Mouse (Mus musculus) heart, embryonic 15.5 days (tissue): Measurements from ENCODE around the gene Zbtb2. TPM values are rescaled to one million over a fixed set of nuclear protein-coding genes. Genes with fewer than 3 reads are reported as not detected.

ENCODE experiments used
- ATAC-seq: fragments of 200-750 bp; cut with Nextera tagmentation; replicated peaks from 2 replicates; pipeline ENCODE4 v1.8.0; 2017; ENCODE audit warnings: low read depth, moderate TSS enrichment; ENCODE audit not compliant: insufficient number of reproducible peaks, insufficient read depth, low FRiP score
- H3K27ac ChIP-seq: fragments of 300-500 bp; sonication (generic); 2 replicates; pipeline ENCODE4 v1.5.1; 2015; ENCODE audit warnings: mild to moderate bottlenecking, inconsistent platforms
- H3K27me3 ChIP-seq: fragments of 300-500 bp; sonication (generic); 2 replicates; pipeline ENCODE4 v1.6.1; 2015; ENCODE audit warnings: inconsistent platforms
- H3K36me3 ChIP-seq: fragments of 300-500 bp; sonication (generic); 2 replicates; pipeline ENCODE4 v1.6.1; 2015; ENCODE audit warnings: mild to moderate bottlenecking, inconsistent platforms
- H3K4me1 ChIP-seq: fragments of 300-500 bp; sonication (generic); replicated peaks from 2 replicates; pipeline ENCODE4 v1.6.1; 2015; ENCODE audit warnings: inconsistent platforms
- H3K4me2 ChIP-seq: fragments of 300-500 bp; sonication (generic); 2 replicates; pipeline ENCODE4 v1.6.1; 2015; ENCODE audit warnings: inconsistent platforms, mild to moderate bottlenecking, moderate library complexity
- H3K4me3 ChIP-seq: fragments of 300-500 bp; sonication (generic); 2 replicates; pipeline ENCODE4 v1.5.1; 2015; ENCODE audit warnings: mild to moderate bottlenecking, inconsistent platforms
- H3K9ac ChIP-seq: fragments of 300-500 bp; sonication (generic); 2 replicates; pipeline ENCODE4 v1.6.1; 2015; ENCODE audit warnings: mild to moderate bottlenecking, inconsistent platforms
- H3K9me3 ChIP-seq: fragments of 300-500 bp; sonication (generic); replicated peaks from 2 replicates; pipeline ENCODE4 v1.6.1; 2016; ENCODE audit warnings: inconsistent platforms
- WGBS: fragments of 180-500 bp; shearing (Covaris S2); methylation state at CpG from one replicate; pipeline ENCODE4 v1.1.7; 2015; ENCODE audit warnings: mixed read lengths; 5-methylcytosine and 5-hydroxymethylcytosine counted together
- polyA plus RNA-seq: library from polyadenylated mRNA; unstranded; fragments of >200 nt; fragmentation: Nextera tagmentation; extraction: Ambion mirVana; gene quantifications from 2 replicates; pipeline ENCODE4 v1.2.1, GENCODE M21; 2015

The Zbtb2 gene
- polyA plus RNA-seq, 1 experiment from 2014 or later, result 7.8 TPM

- H3K4me1 ChIP-seq, result peaks cover 11% of the 10 kb centered on the region
- ATAC-seq, result no peak
- no peaks in the 10 kb centered on the region for H3K9me3 ChIP-seq
- H3K4me2 ChIP-seq, result no peak overlapping the region
- WGBS, result 89% methylated on average over 1 of the region's 1 CpGs
- H3K27ac ChIP-seq, result no peak overlapping the region
- no peaks in the 10 kb centered on the region for H3K27me3 ChIP-seq
- no peak overlapping the region for H3K9ac ChIP-seq
- H3K4me3 ChIP-seq, result no peak overlapping the region
- H3K36me3 ChIP-seq, result no peaks in the 10 kb centered on the region
These were observed 60.2 kb downstream of the Zbtb2 start for GRCm38 (mm10) chr10:4327716-4328115.

GRCm38 (mm10) chr10:4325562-4325961 is 62.3 kb downstream of the Zbtb2 start:
- Histone ChIP-seq H3K4me3 (no peak overlapping the region), H3K4me1 (peaks cover 11% of the 10 kb centered on the region), H3K4me2 (no peak overlapping the region), H3K9ac (no peak overlapping the region), H3K9me3 (no peaks in the 10 kb centered on the region), H3K27me3 (no peaks in the 10 kb centered on the region), H3K36me3 (no peaks in the 10 kb centered on the region), H3K27ac (peak overlapping the region; percentile 66)
- no peak for ATAC-seq
- WGBS, result 14% methylated on average over 5 of the region's 5 CpGs

GRCm38 (mm10) chr10:4323885-4324284 is 64.0 kb downstream of the Zbtb2 start:
- 80% methylated on average over 8 of the region's 8 CpGs for WGBS
- no peak overlapping the region for H3K9ac ChIP-seq
- no peak overlapping the region for H3K4me2 ChIP-seq
- no peaks in the 10 kb centered on the region for H3K9me3 ChIP-seq
- no peaks in the 10 kb centered on the region for H3K27me3 ChIP-seq
- H3K27ac ChIP-seq, result no peak overlapping the region
- H3K4me1 ChIP-seq, result peaks cover 11% of the 10 kb centered on the region
- H3K4me3 ChIP-seq, result no peak overlapping the region
- ATAC-seq, result no peak
- H3K36me3 ChIP-seq, result no peaks in the 10 kb centered on the region

Other genes starting within 250 kb of the Zbtb2 start
- gene Akap12, start 121.7 kb downstream of the Zbtb2 start, polyA plus RNA-seq, result 38.4 and 54.9 TPM in 2 replicates
- gene Rmnd1, start 44.3 kb upstream of the Zbtb2 start, polyA plus RNA-seq, result 93.3 and 93.4 TPM in 2 replicates
- gene Armt1, start 44.4 kb upstream of the Zbtb2 start, polyA plus RNA-seq, result 14.0 and 14.6 TPM in 2 replicates
- 0.10 TPM in 1 of 2 replicates, not detected in the other for gene Ccdc170, start 94.4 kb upstream of the Zbtb2 start, polyA plus RNA-seq
- gene Esr1, start 223.5 kb upstream of the Zbtb2 start, polyA plus RNA-seq, result 0.43 and 0.58 TPM in 2 replicates